Mouse (Mus musculus): ENCODE results near the gene Ttpal.

GRCm38 (mm10) chr2:163641681-163642080 is 39.6 kb downstream of the Ttpal start:
- TF ChIP-seq CTCF (IDR thresholded peaks at IDR 0.05; ENCODE audit: borderline replicate concordance, control insufficient read depth, extremely low read depth, insufficient read depth, low read length, poor library complexity) = no peak
- TF ChIP-seq POLR2A (IDR thresholded peaks at IDR 0.05; ENCODE audit: control insufficient read depth, extremely low read depth, insufficient read depth, low read length, poor library complexity) = no peak
